Mouse (Mus musculus): ENCODE measurements at regions not wholly inside any gene's neighbourhood (a gene's known extent, or its start where the extent isn't known, plus 50 kb on each side); places are given as distances from the start of the nearest gene placed in this dataset.
"Not testable (repeated sequence)": the region's sequence is repeated elsewhere in the genome, so short reads cannot be mapped to it uniquely, and the experiment has no call there.

DNA sequence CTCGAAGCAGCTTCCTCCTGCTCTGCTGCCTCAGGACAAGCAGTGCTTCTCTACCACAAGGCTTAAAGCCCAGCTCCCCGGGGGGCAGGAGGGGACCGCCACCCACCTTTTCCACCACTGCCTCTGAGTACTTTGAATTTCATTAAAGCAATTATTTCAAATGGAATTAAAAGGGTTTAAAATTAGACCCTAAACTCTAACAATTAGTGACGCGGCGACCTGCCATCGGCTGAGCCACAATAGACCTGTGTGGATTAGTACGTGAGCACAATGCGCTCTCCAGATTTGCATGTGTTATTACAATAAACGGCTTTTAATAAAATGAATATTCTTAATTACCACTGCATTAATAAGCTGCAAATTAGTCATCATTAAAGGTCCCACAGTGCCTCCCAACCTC, 242.5 kb downstream of the 3100002H09Rik start:
- Histone ChIP-seq H3K9me3 (ENCODE audit: low read length) (no peaks in the 10 kb centered on the region), H3K36me3 (replicated peaks; ENCODE audit: insufficient read depth, low read length) (no peaks in the 10 kb centered on the region), H3K9ac (replicated peaks) (no peak overlapping the region), H3K27ac (ENCODE audit: low read depth) (no peak overlapping the region), H3K4me1 (ENCODE audit: insufficient read depth) (no peaks in the 10 kb centered on the region), H3K4me3 (ENCODE audit: low read depth, low read length) (no peak overlapping the region), H3K4me2 (ENCODE audit: low read depth, low read length) (no peak overlapping the region), H3K27me3 (ENCODE audit: insufficient read depth, low read length) (no peaks in the 10 kb centered on the region)
- WGBS (ENCODE audit: insufficient replicate concordance) = 73% methylated on average over 10 of the region's 10 CpGs
- TF ChIP-seq CTCF (IDR thresholded peaks at IDR 0.05; ENCODE audit: low read depth) = no peak
- no peak for TF ChIP-seq EP300 (IDR thresholded peaks at IDR 0.05; ENCODE audit: low read depth)
- DNase-seq (no peak), ATAC-seq (no peak)

DNA sequence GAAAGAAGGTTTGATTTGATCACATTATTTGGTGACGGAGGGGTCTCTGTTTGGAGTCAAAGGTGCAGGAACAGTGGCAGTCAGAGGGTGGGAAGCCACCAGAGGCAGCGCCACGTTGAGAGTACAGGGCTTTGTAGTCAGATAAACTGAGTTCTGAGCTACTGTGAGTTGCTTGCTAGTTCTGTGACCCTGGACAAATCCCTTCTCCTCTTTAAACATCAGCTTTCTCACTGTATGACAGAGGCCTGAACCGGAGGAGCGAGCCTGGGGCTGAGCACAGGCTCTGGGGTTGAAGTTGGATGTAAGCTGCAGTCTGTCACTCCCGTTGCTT, 250.1 kb downstream of the 3100002H09Rik start:
- no peak overlapping the region for H3K27ac ChIP-seq (ENCODE audit: low read depth)
- no peak overlapping the region for H3K4me2 ChIP-seq (ENCODE audit: low read depth, low read length)
- no peaks in the 10 kb centered on the region for H3K36me3 ChIP-seq (replicated peaks; ENCODE audit: insufficient read depth, low read length)
- no peak for DNase-seq
- 44% methylated on average over 6 of the region's 6 CpGs for WGBS (ENCODE audit: insufficient replicate concordance)
- peaks cover 11% of the 10 kb centered on the region; the same call in 1 of the 2 replicates for H3K27me3 ChIP-seq (ENCODE audit: insufficient read depth, low read length)
- ATAC-seq = no peak
- no peaks in the 10 kb centered on the region for H3K9me3 ChIP-seq (ENCODE audit: low read length)
- H3K9ac ChIP-seq (replicated peaks) = no peak overlapping the region
- no peak overlapping the region for H3K4me3 ChIP-seq (ENCODE audit: low read depth, low read length)
- TF ChIP-seq EP300 (IDR thresholded peaks at IDR 0.05; ENCODE audit: low read depth) = no peak
- no peak for TF ChIP-seq CTCF (IDR thresholded peaks at IDR 0.05; ENCODE audit: low read depth)
- no peaks in the 10 kb centered on the region for H3K4me1 ChIP-seq (ENCODE audit: insufficient read depth)

DNA sequence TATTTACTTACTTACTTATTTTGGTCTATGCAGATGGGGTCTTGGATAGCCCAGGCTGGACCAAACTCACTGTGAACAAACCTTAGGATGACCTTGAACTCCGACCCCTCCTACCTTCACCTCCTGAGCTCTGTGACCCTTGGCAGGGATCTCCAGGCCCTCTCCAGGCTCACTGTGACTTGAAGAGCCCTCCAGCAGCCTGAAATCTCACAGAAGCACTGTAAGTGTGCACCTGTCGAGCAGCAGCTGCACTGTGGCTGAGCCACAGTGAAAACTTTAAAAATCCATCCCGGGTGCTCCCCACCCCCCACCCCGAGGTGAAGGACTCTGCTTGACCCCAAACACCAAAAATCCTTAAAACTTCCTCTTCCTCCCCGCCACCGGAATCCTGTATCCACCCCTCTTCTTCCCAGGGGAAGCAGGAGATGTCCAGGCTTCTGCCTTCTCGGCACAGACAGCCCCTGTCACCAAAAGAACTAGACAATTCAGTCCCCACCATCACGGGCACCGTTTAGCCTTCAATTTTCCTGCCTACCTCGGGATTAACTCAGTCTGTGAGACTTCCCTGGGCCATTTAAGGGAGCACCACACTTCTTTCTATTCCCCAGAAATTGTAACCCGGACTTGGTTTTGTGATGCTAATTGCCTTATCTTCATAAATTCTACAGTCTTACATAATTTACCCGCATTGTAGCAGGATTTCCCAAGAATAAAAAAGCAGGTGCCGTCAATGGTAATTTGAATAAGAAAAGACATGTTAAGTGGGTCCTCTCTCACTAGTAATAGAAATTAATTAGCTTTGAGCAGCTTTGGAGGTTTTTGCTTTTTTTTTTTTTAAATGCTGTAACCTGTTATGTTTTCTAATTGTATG, 250.7 kb downstream of the 3100002H09Rik start:
- DNase-seq (no peak), ATAC-seq (no peak)
- TF ChIP-seq CTCF (IDR thresholded peaks at IDR 0.05; ENCODE audit: low read depth) (no peak), EP300 (IDR thresholded peaks at IDR 0.05; ENCODE audit: low read depth) (no peak)
- Histone ChIP-seq H3K4me3 (ENCODE audit: low read depth, low read length) (no peak overlapping the region), H3K36me3 (replicated peaks; ENCODE audit: insufficient read depth, low read length) (no peaks in the 10 kb centered on the region), H3K9ac (replicated peaks) (no peak overlapping the region), H3K9me3 (ENCODE audit: low read length) (no peaks in the 10 kb centered on the region), H3K27me3 (ENCODE audit: insufficient read depth, low read length) (peaks cover 11% of the 10 kb centered on the region; the same call in 1 of the 2 replicates), H3K4me2 (ENCODE audit: low read depth, low read length) (no peak overlapping the region), H3K27ac (ENCODE audit: low read depth) (no peak overlapping the region), H3K4me1 (ENCODE audit: insufficient read depth) (no peaks in the 10 kb centered on the region)
- 36% methylated on average over 13 of the region's 13 CpGs for WGBS (ENCODE audit: insufficient replicate concordance)

DNA sequence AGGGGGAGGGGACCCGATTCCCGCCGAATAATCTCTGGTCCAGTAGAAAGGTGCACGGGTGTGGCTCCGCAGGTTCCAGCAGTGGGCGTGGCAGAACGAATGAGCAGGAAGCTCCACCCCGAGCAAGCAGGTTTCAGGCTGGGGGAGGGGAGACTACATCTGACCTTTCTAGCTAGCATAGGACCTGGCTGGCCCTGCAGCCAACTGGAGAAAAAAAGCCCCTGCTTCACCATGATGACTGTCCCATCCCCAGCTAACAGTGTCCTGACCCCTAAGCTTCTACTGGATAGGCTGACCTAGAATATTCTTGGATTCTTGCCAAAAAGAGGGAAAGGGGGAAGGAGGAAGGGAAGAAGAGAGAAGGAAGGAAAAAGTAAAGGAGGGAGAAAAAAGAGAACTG, 252.1 kb downstream of the 3100002H09Rik start:
- WGBS (ENCODE audit: insufficient replicate concordance) = 0% methylated on average over 1 of the region's 8 CpGs
- not testable (repeated sequence) for H3K4me3 ChIP-seq (ENCODE audit: low read depth, low read length); H3K27ac ChIP-seq (ENCODE audit: low read depth); ATAC-seq; DNase-seq; H3K9me3 ChIP-seq (ENCODE audit: low read length); H3K4me1 ChIP-seq (ENCODE audit: insufficient read depth); H3K4me2 ChIP-seq (ENCODE audit: low read depth, low read length); H3K36me3 ChIP-seq (replicated peaks; ENCODE audit: insufficient read depth, low read length); H3K9ac ChIP-seq (replicated peaks)
- H3K27me3 ChIP-seq (ENCODE audit: insufficient read depth, low read length) = peaks cover 11% of the 10 kb centered on the region; the same call in 1 of the 2 replicates

DNA sequence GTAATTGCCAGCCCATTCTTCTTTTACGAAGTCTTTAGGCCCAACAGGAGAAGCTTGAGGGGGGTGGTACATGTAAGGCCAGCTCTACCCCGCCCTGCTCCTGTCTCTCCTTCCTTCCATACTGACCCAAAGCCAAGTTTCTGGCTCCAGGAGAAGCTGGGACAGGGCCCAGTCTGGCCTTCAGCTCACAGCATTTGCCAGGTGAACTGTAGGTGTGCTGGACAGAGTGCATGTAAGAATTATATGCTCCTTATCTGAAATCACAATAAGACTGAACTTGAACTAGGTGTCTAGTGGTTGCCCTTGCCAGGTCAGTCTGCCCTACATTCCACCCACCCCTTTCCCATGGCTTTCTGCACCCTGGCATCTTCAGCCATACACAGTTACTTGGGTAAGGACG, 260.2 kb downstream of the 3100002H09Rik start:
- no peak for DNase-seq

DNA sequence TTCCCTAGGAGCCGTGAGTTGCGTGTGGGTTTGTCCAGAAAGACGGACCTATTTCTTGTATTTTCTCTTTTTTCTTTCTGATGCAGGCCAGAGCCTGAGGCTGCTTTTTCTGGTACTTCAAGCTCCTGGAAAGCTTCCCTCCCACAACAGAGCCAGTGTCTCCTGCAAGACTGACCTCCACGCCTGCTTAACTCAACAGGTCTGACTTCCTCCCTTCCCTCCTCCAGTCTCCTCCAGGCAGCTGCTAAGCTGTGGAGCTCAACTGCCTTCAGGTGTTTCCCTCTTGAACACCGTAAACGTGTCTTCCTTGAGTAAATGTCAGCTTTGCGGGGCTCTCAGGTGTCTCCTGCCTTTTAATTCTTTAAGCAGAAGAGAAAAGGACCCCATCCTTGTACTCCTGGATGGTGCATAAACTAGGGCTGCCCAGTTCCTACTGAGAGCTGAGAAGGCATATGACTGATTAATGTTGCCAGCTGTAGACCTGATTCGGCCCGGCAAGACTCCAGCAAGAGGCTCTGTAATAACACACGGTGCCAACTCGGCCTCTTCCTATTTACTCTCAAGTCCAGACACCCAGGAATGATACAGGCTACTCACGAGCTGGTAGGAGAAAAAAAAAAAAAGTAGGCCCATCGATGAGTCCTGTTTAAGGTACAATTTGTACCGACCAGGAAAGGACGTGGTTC, 260.9 kb downstream of the 3100002H09Rik start:
- Histone ChIP-seq H3K4me1 (ENCODE audit: insufficient read depth) (no peaks in the 10 kb centered on the region), H3K4me3 (ENCODE audit: low read depth, low read length) (no peak overlapping the region), H3K9ac (replicated peaks) (no peak overlapping the region), H3K4me2 (ENCODE audit: low read depth, low read length) (no peak overlapping the region), H3K36me3 (replicated peaks; ENCODE audit: insufficient read depth, low read length) (no peaks in the 10 kb centered on the region), H3K27me3 (ENCODE audit: insufficient read depth, low read length) (no peaks in the 10 kb centered on the region), H3K27ac (ENCODE audit: low read depth) (no peak overlapping the region), H3K9me3 (ENCODE audit: low read length) (no peaks in the 10 kb centered on the region)
- TF ChIP-seq EP300 (IDR thresholded peaks at IDR 0.05; ENCODE audit: low read depth) (no peak), CTCF (IDR thresholded peaks at IDR 0.05; ENCODE audit: low read depth) (no peak)
- 61% methylated on average over 15 of the region's 15 CpGs for WGBS (ENCODE audit: insufficient replicate concordance)
- no peak for ATAC-seq
- no peak for DNase-seq

More for the DNA sequence above, 260.2 kb downstream of the 3100002H09Rik start:
- no peak overlapping the region for H3K4me3 ChIP-seq (ENCODE audit: low read depth, low read length)
- no peaks in the 10 kb centered on the region for H3K9me3 ChIP-seq (ENCODE audit: low read length)
- TF ChIP-seq CTCF (IDR thresholded peaks at IDR 0.05; ENCODE audit: low read depth) (no peak), EP300 (IDR thresholded peaks at IDR 0.05; ENCODE audit: low read depth) (no peak)
- H3K27me3 ChIP-seq (ENCODE audit: insufficient read depth, low read length) = no peaks in the 10 kb centered on the region
- H3K9ac ChIP-seq (replicated peaks) = no peak overlapping the region
- 65% methylated on average over 3 of the region's 3 CpGs for WGBS (ENCODE audit: insufficient replicate concordance)
- H3K36me3 ChIP-seq (replicated peaks; ENCODE audit: insufficient read depth, low read length) = no peaks in the 10 kb centered on the region
- ATAC-seq = no peak
- no peak overlapping the region for H3K4me2 ChIP-seq (ENCODE audit: low read depth, low read length)
- no peak overlapping the region for H3K27ac ChIP-seq (ENCODE audit: low read depth)
- H3K4me1 ChIP-seq (ENCODE audit: insufficient read depth) = no peaks in the 10 kb centered on the region

Measured in liver, postnatal 0 days (tissue).